Mouse (Mus musculus) kidney, postnatal 36 days (tissue): ENCODE data around the gene Itprid2.

Experiments
- DNase-seq, 2 experiments: peaks; one replicate each; pipeline ENCODE4 v3.0.0; 2021 to 2022; ENCODE audit warnings: mixed read lengths in 2 of 2

Gene Itprid2

DNA sequence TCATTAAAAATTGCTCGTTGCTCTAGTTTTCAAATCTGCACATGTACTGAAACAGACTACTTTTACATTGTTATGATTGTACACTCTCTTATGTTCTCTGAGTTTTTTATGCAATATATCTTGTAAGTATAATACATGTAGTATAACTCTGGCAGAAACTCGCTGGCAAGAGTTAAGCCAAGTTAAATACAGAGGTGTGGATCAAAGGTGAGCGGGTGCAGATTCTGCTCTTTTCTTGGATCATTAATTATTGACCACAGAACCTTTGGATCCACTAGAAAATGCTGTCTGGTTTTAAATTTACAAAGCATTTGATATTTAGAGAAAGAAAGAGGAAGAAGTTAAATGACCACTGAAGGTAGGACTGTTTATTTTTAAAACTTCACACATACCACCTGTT lies 16.5 kb downstream of the Itprid2 start:
- DNase-seq: peak; percentile 44 to 76

DNA sequence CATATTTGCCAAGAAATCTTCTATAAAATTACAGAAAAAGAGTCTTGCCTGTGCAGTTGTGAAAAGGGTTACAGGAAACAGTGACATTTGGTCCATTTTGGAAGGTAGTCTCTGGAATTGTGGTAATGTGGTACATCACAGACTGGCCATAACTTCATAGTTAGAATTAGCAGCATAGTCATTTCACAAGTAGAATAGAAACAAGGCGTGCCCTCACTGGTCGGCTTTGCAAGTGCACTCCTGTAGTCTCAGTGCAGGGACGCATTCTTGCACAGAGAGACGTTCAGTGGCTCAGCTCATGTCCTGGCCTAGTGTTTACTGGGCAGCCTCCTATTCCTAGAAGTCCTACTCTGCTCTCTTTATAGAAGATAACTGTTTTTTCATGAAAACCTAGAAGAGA lies 17.4 kb downstream of the Itprid2 start:
- DNase-seq: no peak

- DNase-seq: peak in 1 of 2 experiments; percentile 43
Measured at GRCm38 (mm10) chr2:79653093-79653808, 18.1 kb downstream of the Itprid2 start.

- no peak for DNase-seq
Measured at GRCm38 (mm10) chr2:79653809-79654164, 18.6 kb downstream of the Itprid2 start.

GRCm38 (mm10) chr2:79657062-79657461 lies 21.9 kb downstream of the Itprid2 start:
- no peak for DNase-seq

DNA sequence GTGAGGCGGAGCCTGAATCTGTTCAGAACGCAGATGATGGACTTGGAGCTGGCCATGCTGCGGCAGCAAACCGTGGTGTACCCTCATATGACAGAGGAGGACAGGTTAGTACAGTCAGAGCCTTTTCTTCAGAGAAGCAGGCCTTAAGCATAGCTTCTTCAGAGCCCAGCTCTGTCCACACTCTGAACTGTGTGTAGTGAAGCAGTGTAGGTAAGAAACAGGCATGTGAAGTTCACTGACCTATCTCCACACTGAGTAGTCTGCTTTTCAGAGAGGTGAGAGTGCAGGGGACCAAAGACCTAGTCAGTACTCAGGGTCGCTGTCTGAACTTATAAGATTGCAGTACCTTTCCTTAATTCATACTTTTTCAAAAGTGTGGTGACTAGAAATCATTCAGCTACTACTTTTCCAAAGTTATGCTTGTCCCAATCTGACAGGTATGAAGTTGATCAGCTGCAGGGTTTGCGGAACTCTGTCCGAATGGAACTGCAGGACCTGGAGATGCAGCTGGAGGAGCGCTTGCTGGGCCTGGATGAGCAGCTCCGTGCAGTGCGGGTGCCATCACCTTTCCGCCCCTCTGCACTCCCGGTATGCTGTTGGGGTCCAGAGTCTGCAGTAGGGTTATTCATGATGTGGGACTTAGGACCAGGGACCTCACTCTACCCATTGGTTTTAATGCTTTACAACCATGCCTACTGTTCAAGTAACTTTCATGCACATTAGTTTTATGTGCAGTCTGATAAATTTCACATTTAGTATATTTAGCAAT lies 25.4 kb downstream of the Itprid2 start:
- DNase-seq: peak; percentile 79 to 86

DNA sequence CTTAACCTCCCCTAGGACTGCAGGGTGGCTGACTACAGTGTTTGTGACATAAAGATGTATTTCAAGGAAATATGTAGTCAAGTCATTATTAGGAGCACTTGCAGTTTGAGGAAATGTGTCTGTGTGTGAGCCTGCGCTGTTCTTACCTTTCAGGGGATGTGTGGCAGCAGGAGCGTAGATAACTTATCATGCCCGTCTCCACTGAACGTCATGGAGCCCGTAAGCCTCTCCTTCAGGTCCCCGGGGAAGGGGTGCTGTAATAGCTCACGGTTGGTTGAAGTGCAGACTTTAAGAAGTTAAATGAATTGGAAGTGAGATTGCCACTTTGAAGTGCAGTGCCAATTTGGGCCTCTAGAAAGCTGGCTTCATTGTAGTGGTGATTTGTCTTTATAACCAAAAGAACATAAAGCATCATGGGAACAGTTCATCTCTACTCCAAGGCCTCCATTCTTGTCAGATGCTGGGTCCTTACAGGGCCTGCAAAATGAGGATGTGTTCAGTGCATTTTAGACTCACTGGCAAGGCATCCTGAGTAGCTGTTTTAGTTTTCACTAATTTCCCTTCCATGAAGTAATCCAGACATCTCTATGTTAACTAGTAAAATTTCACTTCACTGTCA lies 26.4 kb downstream of the Itprid2 start:
- DNase-seq: no peak

GRCm38 (mm10) chr2:79664532-79665286 lies 29.6 kb downstream of the Itprid2 start:
- DNase-seq: peak; percentile 64 to 72

- no peak for DNase-seq
Measured at GRCm38 (mm10) chr2:79665492-79665891, 30.3 kb downstream of the Itprid2 start.

DNA sequence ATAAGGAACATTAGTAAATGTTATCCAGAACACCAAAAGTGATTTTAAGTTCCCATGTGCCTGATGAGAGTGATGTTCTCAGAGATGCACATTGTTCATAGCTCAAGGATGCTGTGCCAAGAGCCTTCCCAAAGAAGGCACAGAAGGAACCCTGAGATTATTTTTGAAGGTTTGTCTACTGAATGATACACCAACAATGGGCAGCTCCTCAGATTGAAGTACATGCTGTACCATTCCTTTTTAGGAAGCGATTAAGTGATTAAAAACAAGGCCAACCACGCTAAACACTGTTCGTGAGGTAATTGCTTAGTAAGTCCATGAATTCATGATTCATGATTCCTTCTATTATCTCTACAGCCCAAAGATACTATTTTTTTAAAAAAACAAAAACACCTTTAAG lies 40.1 kb downstream of the Itprid2 start:
- no peak for DNase-seq

DNA sequence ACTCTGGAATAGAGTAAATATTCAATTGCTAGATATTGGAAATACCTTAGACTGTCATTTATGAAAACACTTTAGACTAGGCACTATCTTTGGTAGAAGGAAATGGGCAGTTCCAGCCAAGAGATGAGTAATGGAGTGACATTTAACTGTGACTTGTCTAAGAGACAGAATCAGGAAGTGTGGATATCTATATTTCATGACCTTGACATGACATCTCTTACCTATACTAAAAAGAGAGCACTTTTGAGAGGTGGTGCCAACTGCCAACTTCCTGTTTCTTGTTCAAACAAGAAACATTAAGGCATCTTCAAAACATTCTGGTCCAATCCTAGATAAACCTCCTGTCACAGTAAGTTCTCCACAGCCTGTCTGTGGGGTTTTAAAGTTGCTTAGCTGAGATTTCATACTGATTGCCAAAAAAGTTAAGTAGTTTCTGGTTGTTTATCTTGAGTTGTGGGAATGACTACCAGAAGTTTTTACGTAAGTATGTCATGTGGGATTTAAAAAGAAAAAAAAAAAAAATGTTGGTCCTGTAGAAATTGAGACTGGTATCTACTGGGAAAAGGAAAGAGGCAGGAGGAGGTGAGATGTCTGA lies 42.6 kb downstream of the Itprid2 start:
- no peak for DNase-seq

DNA sequence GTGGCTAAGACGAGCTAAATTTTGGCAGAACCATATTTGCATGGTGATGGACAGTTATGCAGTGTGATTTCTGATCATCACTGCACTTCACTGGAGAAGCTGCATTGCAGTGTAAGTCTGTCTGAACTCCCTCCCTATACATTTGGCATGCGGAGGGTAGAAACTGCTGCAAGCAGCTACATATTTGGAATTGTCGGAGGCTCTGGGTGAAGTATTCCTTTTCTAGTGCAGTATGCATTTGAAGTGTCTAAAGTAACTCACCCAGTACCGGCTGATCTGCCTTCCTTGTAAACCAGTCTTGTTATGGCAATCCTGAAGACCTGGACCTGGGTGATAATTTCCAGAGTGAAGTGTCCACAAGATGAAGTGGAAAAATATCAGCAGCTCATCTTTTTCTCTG lies 46.5 kb downstream of the Itprid2 start:
- no peak for DNase-seq

DNA sequence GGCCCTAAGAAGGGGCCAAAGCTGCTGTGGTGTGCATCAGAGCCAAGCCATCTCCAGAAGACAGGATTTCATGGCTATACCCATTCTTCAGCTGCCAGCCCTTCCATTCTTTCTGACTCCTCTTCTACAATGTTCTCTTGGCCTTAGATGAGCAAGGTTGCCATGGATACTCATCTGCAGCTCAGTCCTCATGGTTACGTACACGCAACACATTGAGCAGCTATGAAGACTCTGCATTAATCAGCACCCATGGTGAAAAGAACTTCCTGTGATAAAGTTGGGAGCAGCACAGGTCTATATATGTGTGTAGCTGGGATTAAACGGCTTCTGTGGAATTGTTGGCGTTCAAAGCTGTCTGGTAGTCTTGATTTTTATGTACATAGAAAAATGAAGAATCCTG lies 48.1 kb downstream of the Itprid2 start:
- DNase-seq: no peak

GRCm38 (mm10) chr2:79690838-79691237 lies 55.7 kb downstream of the Itprid2 start:
- no peak for DNase-seq

DNA sequence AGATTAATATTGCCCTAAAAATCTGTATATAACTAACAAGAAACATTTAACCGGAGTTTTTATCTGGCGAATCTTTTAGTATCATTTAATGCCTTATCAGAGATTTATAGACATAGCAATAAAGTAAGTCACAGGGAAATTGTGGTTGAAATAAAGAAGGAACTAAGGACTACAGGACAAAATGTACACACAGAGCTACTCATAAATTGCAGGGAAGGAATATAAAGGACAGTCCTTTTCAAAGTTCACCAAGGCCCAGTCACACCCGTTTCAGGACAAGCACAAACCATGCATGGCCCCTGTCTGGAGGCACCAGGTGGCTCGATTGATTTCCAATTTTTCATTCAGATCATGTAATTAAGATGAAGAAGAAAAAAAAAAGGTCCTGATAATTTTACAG lies 60.0 kb downstream of the Itprid2 start:
- DNase-seq: no peak

DNA sequence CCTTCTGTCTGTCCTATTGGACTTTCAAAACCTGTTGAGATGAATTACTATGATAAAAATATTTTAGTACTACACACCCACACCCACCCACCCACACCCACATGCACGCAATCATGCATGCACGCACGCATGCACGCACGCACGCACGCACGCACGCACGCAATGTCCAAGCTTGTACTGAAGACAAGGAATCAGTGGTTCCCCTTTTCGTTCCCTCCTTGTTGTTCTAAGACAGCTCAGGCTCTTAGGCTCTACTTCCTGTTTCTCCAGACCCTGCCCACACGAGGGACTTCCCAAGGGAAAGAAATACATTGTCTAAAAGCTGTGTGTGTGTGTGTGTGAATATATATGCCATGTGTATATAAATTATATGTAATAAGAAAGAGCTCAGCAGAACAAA lies 60.8 kb downstream of the Itprid2 start:
- no peak for DNase-seq

DNA sequence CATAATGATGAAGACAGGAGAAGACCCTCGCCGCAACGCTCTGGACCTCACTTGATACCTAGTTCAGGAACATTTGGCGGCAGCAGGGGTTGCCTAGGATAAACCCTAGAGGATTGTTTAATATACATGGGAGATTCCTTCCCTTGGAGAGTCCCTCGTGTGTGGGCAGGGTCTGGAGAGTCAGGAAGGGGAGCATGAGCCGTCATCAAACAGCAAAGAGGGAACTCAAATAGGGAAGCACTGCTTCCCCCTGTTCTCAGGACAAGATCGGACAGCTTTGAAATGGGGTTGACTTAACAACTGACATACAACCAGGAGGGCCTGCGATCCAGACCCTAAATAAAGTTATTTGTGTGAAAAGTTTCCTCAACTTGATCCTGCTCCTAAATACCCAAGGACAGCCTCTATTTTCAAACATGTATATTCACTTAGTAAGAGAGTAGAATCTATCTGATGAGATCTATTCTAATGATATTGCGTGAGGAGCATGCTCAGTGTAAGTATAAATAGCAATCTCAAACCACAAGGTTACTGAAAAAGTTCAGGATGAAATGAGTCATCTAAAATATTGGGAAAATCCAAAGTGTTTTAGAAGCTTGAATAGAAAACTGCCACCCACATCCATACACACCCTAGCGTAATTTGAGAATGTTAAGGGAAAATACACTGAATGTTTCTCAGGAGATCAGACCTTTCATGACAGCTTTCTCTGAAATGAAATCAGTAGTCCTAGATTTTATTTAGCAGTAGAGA lies 61.5 kb downstream of the Itprid2 start:
- no peak for DNase-seq

DNA sequence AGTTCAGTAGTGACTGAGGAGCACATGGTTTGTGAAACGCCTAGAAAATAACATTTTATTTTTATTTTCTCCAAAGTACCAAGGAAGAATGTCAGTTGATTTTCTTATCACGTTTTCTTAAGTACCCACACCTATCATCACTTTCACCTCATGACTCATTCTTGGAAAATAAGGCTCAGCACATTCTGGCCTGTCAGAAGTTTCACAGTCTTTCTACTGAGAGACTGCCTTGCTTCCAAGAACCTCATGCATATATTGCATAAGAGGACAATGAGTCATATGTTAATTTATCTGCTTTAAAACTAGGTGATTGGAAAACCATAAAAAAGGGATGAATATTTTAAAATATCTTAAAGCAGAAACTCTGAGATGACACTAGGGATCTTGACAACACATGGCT lies 63.0 kb downstream of the Itprid2 start:
- DNase-seq: no peak

DNA sequence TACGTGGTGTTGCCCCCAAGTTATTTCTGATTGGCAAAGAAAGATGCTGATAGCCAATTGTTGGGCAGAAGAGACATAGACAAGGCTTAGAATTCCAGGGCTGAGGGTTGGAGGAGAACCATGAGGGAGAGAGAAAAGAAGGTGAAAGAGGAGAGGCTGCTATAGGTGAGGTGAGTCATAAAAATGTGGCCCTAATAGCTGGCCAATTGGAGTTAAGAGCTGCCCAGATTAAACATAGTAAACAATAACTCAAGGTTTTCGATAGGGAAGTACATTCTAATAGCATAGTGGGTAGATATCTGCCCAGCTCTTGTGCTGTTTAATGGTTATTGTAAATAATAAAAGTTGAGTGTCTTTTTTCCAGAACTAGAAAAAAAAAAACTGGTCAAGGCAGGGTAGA lies 69.6 kb downstream of the Itprid2 start:
- no peak for DNase-seq

DNA sequence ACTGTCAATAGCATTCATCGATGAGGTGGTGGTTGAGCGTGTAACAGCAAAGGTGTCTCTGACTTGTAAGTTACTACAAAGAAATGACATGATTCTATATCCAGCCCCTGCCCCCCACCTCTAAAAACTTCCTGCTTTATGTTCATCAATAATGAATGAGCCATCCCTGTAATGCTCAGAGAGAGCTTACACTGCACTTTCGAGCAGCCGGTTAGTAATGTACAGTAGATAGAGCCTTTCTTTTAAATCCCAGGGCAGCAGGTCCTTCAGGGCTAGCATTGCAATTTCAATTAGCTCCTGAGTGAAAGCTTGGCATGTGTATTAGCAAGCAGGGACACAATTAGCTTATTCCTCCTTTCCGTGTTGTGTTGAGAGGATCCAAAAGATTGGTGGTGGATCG lies 72.4 kb downstream of the Itprid2 start, which contains the start of gene Ppp1r1c:
Gene Ppp1r1c (plus strand): TSS at position 206 of the 400 bp plus-strand sequence.
- no peak for DNase-seq

- DNase-seq: no peak
Measured at GRCm38 (mm10) chr2:79713662-79714091, 78.5 kb downstream of the Itprid2 start.

DNA sequence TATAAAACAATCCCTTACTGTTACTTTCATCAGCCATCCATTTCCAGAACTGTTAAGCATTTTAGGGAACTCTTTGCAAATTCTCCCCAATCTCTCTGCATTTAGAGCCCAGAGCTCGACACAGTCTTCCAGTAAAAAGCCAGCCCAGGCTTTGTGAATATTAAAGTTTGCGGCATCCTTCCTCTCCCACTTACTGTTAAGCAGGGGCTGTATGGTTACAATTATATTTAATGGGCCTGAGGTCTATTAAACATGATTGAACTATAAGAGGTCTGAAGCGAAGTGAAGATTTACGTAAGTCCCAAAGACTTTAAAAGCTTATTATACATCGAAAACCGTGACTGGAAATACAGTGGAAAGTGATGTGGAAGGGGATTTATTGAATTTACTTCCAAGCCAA lies 79.6 kb downstream of the Itprid2 start:
- DNase-seq: no peak
